Mouse (Mus musculus): ENCODE measurements around the gene B4galt2. TPM values are rescaled to one million over a fixed set of nuclear protein-coding genes. Genes with fewer than 3 reads are reported as not detected.

Gene B4galt2
- total RNA-seq, 2 experiments from 2014 or later, result 13.7 to 15.6 TPM

- no peak for DNase-seq
- intact Hi-C loops (cut with DNase I), result no loop called here
Measured at GRCm38 (mm10) chr4:117873615-117874014, 9.7 kb downstream of the B4galt2 start.

DNA sequence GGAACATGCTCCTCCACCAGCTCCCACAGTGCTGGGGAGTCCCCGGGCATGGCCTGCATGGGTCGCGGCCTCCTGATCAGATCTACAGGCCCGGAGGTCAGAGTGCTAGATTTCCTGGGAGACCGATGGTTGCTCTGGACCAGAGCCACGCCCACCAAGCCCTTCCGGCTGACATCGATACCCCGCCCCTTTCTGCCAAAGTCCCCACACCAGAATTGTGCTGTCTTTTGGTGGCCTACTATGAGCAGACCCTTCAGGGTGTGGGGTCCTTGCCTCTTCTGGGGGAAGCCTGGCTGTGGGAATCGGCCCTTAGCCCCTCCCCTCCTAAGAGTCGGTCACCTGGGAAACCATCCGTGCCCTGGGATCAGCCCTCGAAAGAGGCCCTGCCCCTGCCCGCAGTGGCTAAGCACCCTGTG is 10.8 kb downstream of the B4galt2 start, which contains the start of gene Ccdc24:
Gene Ccdc24 (minus strand): TSS at position 87 of the 416 bp plus-strand sequence.
- intact Hi-C loops (cut with DNase I), result no loop called here
- DNase-seq, result no peak

- DNase-seq, result no peak
- intact Hi-C loops (cut with DNase I), result no loop called here
Measured at GRCm38 (mm10) chr4:117871787-117872186, 11.5 kb downstream of the B4galt2 start.

GRCm38 (mm10) chr4:117870437-117870836 is 12.8 kb downstream of the B4galt2 start:
- DNase-seq, result no peak
- intact Hi-C loops (cut with DNase I), result no loop called here

DNA sequence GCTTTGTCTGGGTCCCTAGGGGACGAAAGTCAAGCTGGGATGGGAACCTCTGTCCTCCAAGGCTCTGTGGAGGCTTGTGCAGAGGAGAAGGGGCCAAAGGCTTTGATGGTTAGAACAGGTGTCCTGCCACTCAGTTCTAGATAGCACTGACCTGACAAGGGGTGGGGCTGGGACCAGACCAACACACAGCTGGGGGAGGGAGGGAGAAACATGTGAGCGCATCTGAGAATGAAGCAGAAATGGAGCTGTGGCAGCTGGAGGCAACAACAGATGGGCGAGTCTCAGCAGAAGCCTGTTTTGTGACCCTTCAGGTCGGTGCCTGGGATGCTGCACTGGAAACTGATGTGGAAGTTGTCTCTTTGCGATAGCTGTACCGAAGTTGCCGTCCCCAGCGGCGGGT is 14.0 kb downstream of the B4galt2 start:
- DNase-seq, result no peak
- intact Hi-C loops (cut with DNase I), result loop anchor here (10.0 kb wide), 1 partner anchor 165 kb away; no protein-coding TSS in a partner anchor

DNA sequence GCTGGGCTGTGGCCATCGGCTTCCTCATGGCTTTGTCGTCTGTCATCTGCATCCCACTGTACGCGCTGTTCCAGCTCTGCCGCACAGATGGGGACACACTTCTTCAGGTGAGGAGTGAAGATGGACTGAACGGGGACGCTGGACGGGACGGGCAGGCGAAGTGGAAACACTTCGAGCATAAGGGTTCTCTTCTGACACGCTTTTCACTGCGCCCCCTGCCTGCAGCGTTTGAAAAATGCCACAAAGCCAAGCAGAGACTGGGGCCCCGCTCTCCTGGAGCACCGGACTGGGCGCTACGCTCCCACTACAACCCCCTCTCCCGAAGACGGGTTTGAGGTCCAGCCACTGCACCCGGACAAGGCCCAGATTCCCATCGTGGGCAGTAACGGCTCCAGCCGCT is 15.5 kb downstream of the B4galt2 start:
- intact Hi-C loops (cut with DNase I), result loop anchor here (1.0 to 10.0 kb wide), 2 partner anchors 39 to 163 kb away; no protein-coding TSS in a partner anchor
- peak; percentile 67 to 78 for DNase-seq

GRCm38 (mm10) chr4:117867000-117867399 is 16.3 kb downstream of the B4galt2 start:
- intact Hi-C loops (cut with DNase I), result loop anchor here (1.0 to 10.0 kb wide), 2 partner anchors 162 to 218 kb away; no protein-coding TSS in a partner anchor
- DNase-seq, result no peak

DNA sequence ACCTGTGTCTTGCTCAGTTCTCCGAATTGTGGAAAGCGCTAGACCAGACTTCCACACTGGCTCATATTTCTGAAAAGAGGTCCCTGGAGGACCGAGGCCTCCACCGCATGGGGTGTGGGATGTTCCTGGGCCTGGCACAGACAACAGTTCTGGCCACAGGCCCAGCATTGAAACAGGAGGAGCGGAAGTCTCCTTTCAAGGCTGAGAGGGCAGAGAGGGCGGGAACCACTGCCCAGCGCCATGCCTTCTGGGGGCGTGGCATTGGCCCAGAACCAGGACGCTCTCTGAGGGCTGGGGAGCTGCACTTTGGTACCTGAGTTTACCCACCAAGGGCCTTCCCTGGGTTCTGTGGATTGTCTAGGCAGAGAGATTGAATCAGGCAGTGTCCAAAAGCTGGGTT is 17.2 kb downstream of the B4galt2 start:
- intact Hi-C loops (cut with DNase I), result loop anchor here (1.0 to 10.0 kb wide), 2 partner anchors 161 to 219 kb away; no protein-coding TSS in a partner anchor

GRCm38 (mm10) chr4:117862823-117863222 is 20.5 kb downstream of the B4galt2 start:
- peak in 1 of 2 experiments; percentile 36 for DNase-seq
- intact Hi-C loops (cut with DNase I), result loop anchor here (10.0 kb wide), 1 partner anchor 158 kb away; no protein-coding TSS in a partner anchor

More for the DNA sequence above, 17.2 kb downstream of the B4galt2 start:
- DNase-seq, result peak; percentile 79 to 81

DNA sequence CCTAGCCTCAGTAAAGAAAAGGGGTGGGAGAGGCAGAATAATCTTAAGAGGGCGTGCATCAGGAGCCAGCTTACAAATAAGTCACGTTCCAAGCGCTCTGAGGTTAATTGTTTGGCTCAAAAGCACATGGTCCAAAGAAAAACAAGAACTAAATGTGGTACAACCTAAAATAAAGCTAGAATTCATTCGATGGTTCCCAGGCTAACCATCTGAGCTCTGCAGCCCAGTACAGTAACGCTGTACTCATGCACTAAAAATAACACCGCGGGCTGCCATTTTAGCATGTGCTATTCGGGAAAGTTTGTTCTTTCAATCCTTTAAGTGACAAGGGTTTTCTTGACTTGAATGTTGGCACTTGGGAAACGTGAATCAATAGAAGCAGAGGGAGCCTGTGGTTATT is 22.7 kb downstream of the B4galt2 start:
- no peak for DNase-seq
- intact Hi-C loops (cut with DNase I), result loop anchor here (10.0 kb wide), 1 partner anchor 156 kb away; no protein-coding TSS in a partner anchor

- peak; percentile 51 to 75 for DNase-seq
- intact Hi-C loops (cut with DNase I), result loop anchor here (2.0 kb wide), 1 partner anchor 30 kb away; no protein-coding TSS in a partner anchor
Measured at GRCm38 (mm10) chr4:117858794-117859193, 24.5 kb downstream of the B4galt2 start.

DNA sequence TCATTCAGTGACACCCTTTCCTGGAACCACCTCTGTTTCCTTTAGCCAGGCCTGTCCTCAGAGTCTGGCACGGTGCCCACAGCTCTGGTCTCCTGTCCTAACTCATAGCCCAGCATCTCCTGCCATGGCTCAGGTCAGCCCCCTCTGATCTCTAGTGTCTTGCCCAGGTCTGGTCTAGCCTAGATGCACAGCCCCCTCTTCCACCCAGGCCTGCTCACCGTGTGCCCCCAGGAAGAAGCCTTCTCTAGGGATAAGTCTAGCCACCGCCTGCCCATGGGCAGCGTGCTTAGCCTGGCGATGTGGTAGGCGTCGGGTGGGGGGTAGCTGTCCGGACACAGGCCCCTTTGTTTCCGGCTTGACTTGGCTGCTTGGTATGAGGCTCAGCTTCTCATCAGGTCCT is 28.1 kb downstream of the B4galt2 start:
- DNase-seq, result no peak
- intact Hi-C loops (cut with DNase I), result no loop called here

DNA sequence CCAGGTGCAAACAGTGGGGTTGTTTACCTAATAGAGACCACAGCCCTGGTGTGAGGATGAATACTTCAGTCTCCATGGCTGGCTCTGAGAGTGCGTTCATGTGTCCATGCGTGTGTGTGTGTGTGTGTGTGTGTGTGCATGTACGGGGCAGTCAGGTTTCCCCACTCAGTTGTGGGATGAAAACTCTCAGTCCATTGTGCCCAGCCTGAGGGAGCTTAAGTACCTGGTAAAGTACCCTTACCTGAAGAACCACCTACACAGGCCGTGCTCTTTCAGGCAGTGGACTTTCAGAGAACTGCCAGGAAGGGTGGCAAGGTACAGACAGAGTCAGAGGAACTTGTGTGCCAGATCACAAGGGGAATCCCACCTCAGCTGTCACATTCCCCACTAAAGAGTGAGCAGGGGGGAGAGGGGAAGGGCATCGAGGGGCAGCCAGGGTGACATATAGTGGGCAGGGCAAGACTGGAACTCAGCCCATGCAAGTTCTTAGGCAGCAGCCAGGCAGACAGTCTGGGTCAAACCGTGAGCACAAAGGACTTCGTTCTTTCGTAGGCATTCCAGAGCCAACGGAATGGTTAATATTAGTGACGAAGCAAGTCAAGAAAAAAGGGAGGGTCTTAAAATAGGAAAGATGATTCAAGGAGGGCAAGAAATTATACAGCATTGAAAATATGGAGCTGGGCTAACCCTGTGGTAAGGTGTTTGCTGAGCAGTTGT is 31.0 kb downstream of the B4galt2 start:
- intact Hi-C loops (cut with DNase I), result no loop called here
- DNase-seq, result no peak

GRCm38 (mm10) chr4:117850871-117851270 is 32.4 kb downstream of the B4galt2 start:
- intact Hi-C loops (cut with DNase I), result no loop called here
- DNase-seq, result peak; percentile 61

DNA sequence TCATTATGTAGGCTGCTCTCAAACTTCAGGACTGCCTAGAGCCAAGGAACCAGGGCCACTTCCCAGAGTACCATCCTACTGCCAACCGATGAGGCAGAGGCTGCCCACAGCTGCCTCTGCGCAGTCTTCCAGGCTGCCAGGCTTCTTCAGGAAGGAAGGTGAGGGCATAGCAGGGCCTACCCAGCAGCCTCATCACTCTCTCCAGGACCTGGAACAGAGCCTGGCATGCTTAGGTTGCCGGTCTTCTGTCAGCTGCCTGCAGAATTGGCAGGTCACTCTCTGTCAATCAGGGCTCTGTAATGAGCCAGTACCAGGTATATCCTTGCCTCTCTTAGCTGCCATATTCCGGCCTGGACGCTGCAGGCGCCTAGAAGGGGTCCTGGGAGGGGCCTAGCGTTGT is 33.1 kb downstream of the B4galt2 start:
- intact Hi-C loops (cut with DNase I), result no loop called here
- no peak for DNase-seq

DNA sequence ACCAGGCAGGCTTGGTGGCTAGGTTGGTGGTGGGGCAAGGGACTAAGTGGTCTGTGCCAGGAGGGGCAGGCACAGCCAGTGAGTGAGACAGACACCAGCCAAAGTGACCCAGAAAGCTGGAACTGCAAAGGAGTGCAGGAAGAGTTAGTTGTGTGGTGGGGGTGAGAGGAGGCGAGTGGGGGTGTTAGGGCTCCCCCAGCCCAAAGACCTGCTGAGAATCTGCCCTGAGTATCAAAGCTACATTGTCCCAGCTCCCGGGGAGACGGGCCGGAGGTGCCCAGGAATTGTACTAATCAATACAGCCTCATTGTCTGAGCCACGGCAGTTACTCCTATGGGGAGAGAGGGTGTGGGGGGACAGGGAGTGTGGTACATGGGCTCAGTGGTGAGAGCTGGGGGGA is 33.8 kb downstream of the B4galt2 start:
- intact Hi-C loops (cut with DNase I), result no loop called here
- no peak for DNase-seq

DNA sequence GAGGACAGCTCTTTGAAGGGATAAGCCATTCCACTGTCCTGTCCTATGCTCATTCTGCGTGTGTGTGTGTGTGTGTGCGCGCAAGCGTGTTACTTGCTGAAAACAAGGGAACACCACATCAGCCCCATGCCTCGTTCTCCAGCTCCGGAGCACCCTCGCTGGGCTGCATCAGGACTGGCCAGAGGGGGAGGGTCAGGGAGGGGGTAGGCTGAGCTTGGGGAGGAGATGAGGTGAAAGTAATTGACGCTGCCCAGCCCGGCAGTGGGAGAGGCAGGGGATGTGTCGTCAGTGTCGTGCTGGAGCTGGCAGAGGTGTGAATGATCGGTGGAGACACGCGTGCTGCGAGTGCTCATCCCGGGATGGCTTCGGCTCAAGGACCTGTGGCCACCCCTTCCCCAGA is 34.2 kb downstream of the B4galt2 start:
- no peak for DNase-seq
- intact Hi-C loops (cut with DNase I), result no loop called here

- intact Hi-C loops (cut with DNase I), result no loop called here
- no peak for DNase-seq
Measured at GRCm38 (mm10) chr4:117847011-117847410, 36.3 kb downstream of the B4galt2 start.

DNA sequence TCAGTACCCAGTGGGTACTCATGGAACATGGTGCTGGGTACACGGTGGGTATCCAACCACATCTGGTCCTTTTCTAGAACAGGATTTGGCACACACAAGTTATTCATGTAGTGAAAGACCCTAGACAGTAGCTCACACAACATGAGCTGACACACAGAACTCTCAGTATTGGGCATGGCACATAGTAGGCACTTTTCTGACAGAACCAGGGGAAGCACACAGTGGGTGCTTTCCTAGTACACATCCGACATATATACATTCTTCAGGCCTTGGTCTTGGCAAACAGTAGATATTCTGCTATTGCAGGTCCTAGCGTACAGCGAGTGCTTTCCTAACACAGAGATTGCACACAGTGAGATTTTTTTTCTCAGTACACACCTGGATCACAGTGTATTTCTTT is 37.0 kb downstream of the B4galt2 start:
- DNase-seq, result no peak
- intact Hi-C loops (cut with DNase I), result no loop called here

GRCm38 (mm10) chr4:117845316-117845715 is 38.0 kb downstream of the B4galt2 start:
- DNase-seq, result no peak
- intact Hi-C loops (cut with DNase I), result no loop called here

GRCm38 (mm10) chr4:117844467-117844866 is 38.8 kb downstream of the B4galt2 start:
- DNase-seq, result no peak
- intact Hi-C loops (cut with DNase I), result no loop called here

GRCm38 (mm10) chr4:117843101-117843500 is 40.2 kb downstream of the B4galt2 start:
- intact Hi-C loops (cut with DNase I), result no loop called here

More at GRCm38 (mm10) chr4:117843101-117843500, 40.2 kb downstream of the B4galt2 start:
- DNase-seq, result no peak

Data from heart, postnatal 10 days (tissue).